Mouse (Mus musculus): Measurements from ENCODE around the gene Snx32. TPM values are rescaled to one million over a fixed set of nuclear protein-coding genes. Genes with fewer than 3 reads are reported as not detected.
"Not testable (repeated sequence)": the region's sequence is repeated elsewhere in the genome, so short reads cannot be mapped to it uniquely, and the experiment has no call there.

Gene Snx32
- polyA plus RNA-seq, 1 experiment from 2014 or later: 16.3 TPM

GRCm38 (mm10) chr19:5489721-5490120, 20.6 kb downstream of the Snx32 start:
- H3K9ac ChIP-seq; ATAC-seq (ENCODE audit: insufficient number of reproducible peaks, low FRiP score); H3K4me3 ChIP-seq; H3K4me2 ChIP-seq; H3K27me3 ChIP-seq (replicated peaks); H3K9me3 ChIP-seq (replicated peaks): not testable (repeated sequence)
- H3K4me1 ChIP-seq (replicated peaks): peaks cover 39% of the 10 kb centered on the region
- peak overlapping the region; percentile 100 for H3K27ac ChIP-seq (ENCODE audit: poor library complexity, severe bottlenecking)
- WGBS: 52% methylated on average over 10 of the region's 10 CpGs
- H3K36me3 ChIP-seq: peaks cover 45% of the 10 kb centered on the region

- peaks cover 35% of the 10 kb centered on the region for H3K4me1 ChIP-seq (replicated peaks)
- H3K9ac ChIP-seq: peak overlapping the region; percentile 67
- peak overlapping the region; percentile 50 for H3K4me3 ChIP-seq
- WGBS: under 1% methylated on average over 26 of the region's 26 CpGs
- H3K36me3 ChIP-seq: peaks cover 45% of the 10 kb centered on the region
- H3K4me2 ChIP-seq: peak overlapping the region; percentile 84
- H3K27me3 ChIP-seq (replicated peaks): no peaks in the 10 kb centered on the region
- H3K27ac ChIP-seq (ENCODE audit: poor library complexity, severe bottlenecking): peak overlapping the region; percentile 100
- peak; percentile 88 for ATAC-seq (ENCODE audit: insufficient number of reproducible peaks, low FRiP score)
- no peaks in the 10 kb centered on the region for H3K9me3 ChIP-seq (replicated peaks)
Observed at GRCm38 (mm10) chr19:5488878-5489571, 21.3 kb downstream of the Snx32 start.

GRCm38 (mm10) chr19:5487768-5488550, 22.4 kb downstream of the Snx32 start, which contains the start of gene Mus81:
Mus81 (minus strand) TSS chr19:5488402.
- Histone ChIP-seq H3K4me2 (peak within 1 kb of the TSS; percentile 84), H3K36me3 (peaks cover 45% of the 10 kb centered on the region), H3K4me1 (replicated peaks) (peaks cover 29% of the 10 kb centered on the region), H3K27me3 (replicated peaks) (no peaks in the 10 kb centered on the region), H3K9me3 (replicated peaks) (no peaks in the 10 kb centered on the region), H3K27ac (ENCODE audit: poor library complexity, severe bottlenecking) (peak within 1 kb of the TSS; percentile 100), H3K4me3 (peak within 1 kb of the TSS; percentile 50), H3K9ac (peak within 1 kb of the TSS; percentile 79)
- WGBS: under 1% methylated on average over 39 of the region's 39 CpGs
- ATAC-seq (ENCODE audit: insufficient number of reproducible peaks, low FRiP score): peak; percentile 78

- no peak overlapping the region for H3K27ac ChIP-seq (ENCODE audit: poor library complexity, severe bottlenecking)
- 0 out of 2 replicates have a peak overlapping the region, but pooled peaks have one; percentile 32 for H3K9ac ChIP-seq
- WGBS: 85% methylated on average over 4 of the region's 4 CpGs
- no peaks in the 10 kb centered on the region for H3K9me3 ChIP-seq (replicated peaks)
- ATAC-seq (ENCODE audit: insufficient number of reproducible peaks, low FRiP score): no peak
- H3K27me3 ChIP-seq (replicated peaks): no peaks in the 10 kb centered on the region
- peak overlapping the region; percentile 84 for H3K4me2 ChIP-seq
- peak overlapping the region; percentile 50; the same call in 1 of the 2 replicates for H3K4me3 ChIP-seq
- peaks cover 17% of the 10 kb centered on the region for H3K4me1 ChIP-seq (replicated peaks)
- peaks cover 48% of the 10 kb centered on the region for H3K36me3 ChIP-seq
Observed at GRCm38 (mm10) chr19:5486771-5487170, 23.6 kb downstream of the Snx32 start.

GRCm38 (mm10) chr19:5486286-5486685, 24.1 kb downstream of the Snx32 start:
- peaks cover 53% of the 10 kb centered on the region for H3K36me3 ChIP-seq
- no peaks in the 10 kb centered on the region for H3K27me3 ChIP-seq (replicated peaks)
- no peak overlapping the region for H3K4me2 ChIP-seq
- H3K4me3 ChIP-seq: no peak overlapping the region
- no peaks in the 10 kb centered on the region for H3K9me3 ChIP-seq (replicated peaks)
- H3K9ac ChIP-seq: no peak overlapping the region
- peaks cover 17% of the 10 kb centered on the region for H3K4me1 ChIP-seq (replicated peaks)
- WGBS: 86% methylated on average over 8 of the region's 8 CpGs
- no peak overlapping the region for H3K27ac ChIP-seq (ENCODE audit: poor library complexity, severe bottlenecking)
- no peak for ATAC-seq (ENCODE audit: insufficient number of reproducible peaks, low FRiP score)

- Histone ChIP-seq H3K4me3 (no peak overlapping the region), H3K4me2 (no peak overlapping the region), H3K27me3 (replicated peaks) (no peaks in the 10 kb centered on the region), H3K9me3 (replicated peaks) (no peaks in the 10 kb centered on the region), H3K36me3 (peaks cover 58% of the 10 kb centered on the region), H3K9ac (0 out of 2 replicates have a peak overlapping the region, but pooled peaks have one; percentile 4), H3K27ac (ENCODE audit: poor library complexity, severe bottlenecking) (no peak overlapping the region), H3K4me1 (replicated peaks) (peaks cover 17% of the 10 kb centered on the region)
- WGBS: 91% methylated on average over 7 of the region's 7 CpGs
- ATAC-seq (ENCODE audit: insufficient number of reproducible peaks, low FRiP score): no peak
Observed at GRCm38 (mm10) chr19:5485821-5486220, 24.5 kb downstream of the Snx32 start.

- Histone ChIP-seq H3K36me3 (peaks cover 62% of the 10 kb centered on the region), H3K27ac (ENCODE audit: poor library complexity, severe bottlenecking) (no peak overlapping the region)
- 92% methylated on average over 8 of the region's 8 CpGs for WGBS
Observed at GRCm38 (mm10) chr19:5485371-5485770, 25.0 kb downstream of the Snx32 start.

GRCm38 (mm10) chr19:5484496-5484895, 25.8 kb downstream of the Snx32 start:
- Histone ChIP-seq H3K4me3 (no peak overlapping the region), H3K27ac (ENCODE audit: poor library complexity, severe bottlenecking) (no peak overlapping the region), H3K9me3 (replicated peaks) (no peaks in the 10 kb centered on the region), H3K9ac (0 out of 2 replicates have a peak overlapping the region, but pooled peaks have one; percentile 4), H3K27me3 (replicated peaks) (no peaks in the 10 kb centered on the region), H3K36me3 (peaks cover 71% of the 10 kb centered on the region), H3K4me1 (replicated peaks) (peaks cover 17% of the 10 kb centered on the region), H3K4me2 (no peak overlapping the region)
- 85% methylated on average over 5 of the region's 5 CpGs for WGBS
- ATAC-seq (ENCODE audit: insufficient number of reproducible peaks, low FRiP score): no peak

More at GRCm38 (mm10) chr19:5485371-5485770, 25.0 kb downstream of the Snx32 start:
- ATAC-seq (ENCODE audit: insufficient number of reproducible peaks, low FRiP score): no peak
- Histone ChIP-seq H3K4me3 (no peak overlapping the region), H3K9me3 (replicated peaks) (no peaks in the 10 kb centered on the region), H3K4me1 (replicated peaks) (peaks cover 17% of the 10 kb centered on the region), H3K4me2 (no peak overlapping the region), H3K27me3 (replicated peaks) (no peaks in the 10 kb centered on the region), H3K9ac (no peak overlapping the region)

- H3K27ac ChIP-seq (ENCODE audit: poor library complexity, severe bottlenecking): no peak overlapping the region
- 0 out of 2 replicates have a peak overlapping the region, but pooled peaks have one; percentile 4 for H3K9ac ChIP-seq
- no peak for ATAC-seq (ENCODE audit: insufficient number of reproducible peaks, low FRiP score)
- H3K4me1 ChIP-seq (replicated peaks): peaks cover 17% of the 10 kb centered on the region
- no peak overlapping the region for H3K4me3 ChIP-seq
- H3K27me3 ChIP-seq (replicated peaks): no peaks in the 10 kb centered on the region
- H3K9me3 ChIP-seq (replicated peaks): no peaks in the 10 kb centered on the region
- WGBS: 88% methylated on average over 19 of the region's 19 CpGs
- no peak overlapping the region for H3K4me2 ChIP-seq
- H3K36me3 ChIP-seq: peaks cover 77% of the 10 kb centered on the region
Observed at GRCm38 (mm10) chr19:5483386-5484359, 26.7 kb downstream of the Snx32 start.

GRCm38 (mm10) chr19:5481398-5481797, 28.9 kb downstream of the Snx32 start:
- 85% methylated on average over 10 of the region's 10 CpGs for WGBS
- Histone ChIP-seq H3K27ac (ENCODE audit: poor library complexity, severe bottlenecking) (no peak overlapping the region), H3K4me1 (replicated peaks) (peaks cover 10% of the 10 kb centered on the region), H3K36me3 (peaks cover 89% of the 10 kb centered on the region), H3K27me3 (replicated peaks) (no peaks in the 10 kb centered on the region), H3K4me3 (no peak overlapping the region), H3K4me2 (no peak overlapping the region), H3K9me3 (replicated peaks) (no peaks in the 10 kb centered on the region), H3K9ac (no peak overlapping the region)
- no peak for ATAC-seq (ENCODE audit: insufficient number of reproducible peaks, low FRiP score)

All from heart, embryonic 12.5 days (tissue).